Mouse (Mus musculus): ENCODE measurements around the gene Fndc7.

DNA sequence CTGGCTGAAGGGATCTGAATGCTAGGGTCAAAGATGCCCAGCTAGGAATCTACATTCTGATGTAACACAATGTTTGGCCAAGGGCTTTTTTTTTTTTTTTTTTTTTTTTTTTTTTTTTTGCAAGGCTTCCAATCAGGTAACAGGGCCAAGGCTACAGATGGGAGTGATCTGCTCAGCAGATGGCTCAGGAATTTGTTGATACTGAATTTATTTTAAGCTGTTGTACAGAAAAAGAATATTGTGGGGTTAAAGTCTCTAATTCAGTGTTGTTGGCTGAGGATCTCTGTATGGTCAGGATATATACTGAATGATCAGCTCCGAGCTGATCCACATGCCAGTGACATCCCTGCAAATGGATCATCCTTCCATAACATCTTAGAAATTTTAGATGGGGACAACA is 26.2 kb upstream of the Fndc7 start:
- TF ChIP-seq POLR2A (IDR thresholded peaks at IDR 0.05; ENCODE audit: insufficient read length, low read depth) (no peak), SRF (IDR thresholded peaks at IDR 0.05; ENCODE audit: control insufficient read depth, insufficient read length, low read depth) (no peak)
